Mouse (Mus musculus): ENCODE measurements around the gene Ifna15. TPM values are rescaled to one million over a fixed set of nuclear protein-coding genes. Genes with fewer than 3 reads are reported as not detected.

Gene Ifna15
- not detected in 2 replicates for polyA plus RNA-seq (2015; fragmentation: Nextera tagmentation; extraction: Ambion mirVana)

GRCm38 (mm10) chr4:88558145-88558544, at the start of gene Ifna15:
TSS of gene Ifna15 (minus strand) at chr4:88558245.

GRCm38 (mm10) chr4:88603276-88603675, 45.2 kb upstream of the Ifna15 start, which contains the start of gene Ifna12:
TSS of gene Ifna12 (minus strand) at chr4:88603376.

GRCm38 (mm10) chr4:88592285-88592684, 34.2 kb upstream of the Ifna15 start, which contains the start of gene Ifna9:
TSS of gene Ifna9 (minus strand) at chr4:88592385.

GRCm38 (mm10) chr4:88571698-88572097, 13.7 kb upstream of the Ifna15 start, which contains the start of gene Ifna14:
TSS of gene Ifna14 (minus strand) at chr4:88571798.

DNA sequence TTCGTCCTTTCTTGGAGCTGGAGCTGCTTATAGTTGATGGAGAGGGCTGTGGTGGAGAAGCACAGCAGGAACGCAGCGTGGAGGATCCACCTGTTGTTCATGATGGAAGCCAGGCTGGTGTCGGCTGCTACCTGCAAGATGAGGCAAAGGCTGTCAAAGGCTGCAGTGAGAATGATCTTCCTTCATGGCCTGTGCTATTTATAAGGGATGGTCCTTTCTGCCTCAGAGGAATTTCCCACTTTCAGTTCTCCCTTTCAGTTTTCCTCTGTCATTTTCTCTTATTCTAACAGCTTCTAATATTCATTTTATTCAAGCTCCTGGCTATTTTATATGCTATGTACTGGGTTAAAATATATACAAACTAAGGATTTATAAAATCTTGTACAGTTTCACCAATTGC, 35.4 kb downstream of the Ifna15 start, which contains the start of gene Ifnb1:
Gene Ifnb1, minus strand, starts transcription at position 101 of the 400 bp plus-strand sequence.

Other genes starting within 250 kb of the Ifna15 start
- 12.3 and 18.5 TPM in 2 replicates for gene Hacd4, start 119.3 kb downstream of the Ifna15 start, polyA plus RNA-seq (2015; fragmentation: Nextera tagmentation; extraction: Ambion mirVana)
- not detected in 2 replicates for gene Ifnb1, start 35.5 kb downstream of the Ifna15 start, polyA plus RNA-seq (2015; fragmentation: Nextera tagmentation; extraction: Ambion mirVana)
- not detected in 2 replicates for gene Ifna14, start 13.6 kb upstream of the Ifna15 start, polyA plus RNA-seq (2015; fragmentation: Nextera tagmentation; extraction: Ambion mirVana)
- gene Ifna9, start 34.1 kb upstream of the Ifna15 start, polyA plus RNA-seq (2015; fragmentation: Nextera tagmentation; extraction: Ambion mirVana): not detected in 2 replicates
- gene Ifna12, start 45.1 kb upstream of the Ifna15 start, polyA plus RNA-seq (2015; fragmentation: Nextera tagmentation; extraction: Ambion mirVana): not detected in 2 replicates
- gene C87499, start 76.2 kb upstream of the Ifna15 start, polyA plus RNA-seq (2015; fragmentation: Nextera tagmentation; extraction: Ambion mirVana): not detected in 2 replicates
- not detected in 2 replicates for gene Ifna13, start 86.2 kb upstream of the Ifna15 start, polyA plus RNA-seq (2015; fragmentation: Nextera tagmentation; extraction: Ambion mirVana)
- gene Ifna16, start 118.7 kb upstream of the Ifna15 start, polyA plus RNA-seq (2015; fragmentation: Nextera tagmentation; extraction: Ambion mirVana): not detected in 2 replicates
- not detected in 2 replicates for gene Ifna2, start 125.7 kb upstream of the Ifna15 start, polyA plus RNA-seq (2015; fragmentation: Nextera tagmentation; extraction: Ambion mirVana)
- not detected in 2 replicates for gene Ifnab, start 133.1 kb upstream of the Ifna15 start, polyA plus RNA-seq (2015; fragmentation: Nextera tagmentation; extraction: Ambion mirVana)
- 0.17 and 0.38 TPM in 2 replicates for gene Gm26566, start 163.6 kb upstream of the Ifna15 start, polyA plus RNA-seq (2015; fragmentation: Nextera tagmentation; extraction: Ambion mirVana)
- gene Klhl9, start 164.2 kb upstream of the Ifna15 start, polyA plus RNA-seq (2015; fragmentation: Nextera tagmentation; extraction: Ambion mirVana): 23.7 and 28.8 TPM in 2 replicates
- not detected in 2 replicates for gene Gm13271, start 196.6 kb upstream of the Ifna15 start, polyA plus RNA-seq (2015; fragmentation: Nextera tagmentation; extraction: Ambion mirVana)
- gene Gm13283, start 201.9 kb upstream of the Ifna15 start, polyA plus RNA-seq (2015; fragmentation: Nextera tagmentation; extraction: Ambion mirVana): 0.17 and 0.19 TPM in 2 replicates
- not detected in 2 replicates for gene Gm13290, start 215.6 kb upstream of the Ifna15 start, polyA plus RNA-seq (2015; fragmentation: Nextera tagmentation; extraction: Ambion mirVana)
- gene Gm13289, start 218.7 kb upstream of the Ifna15 start, polyA plus RNA-seq (2015; fragmentation: Nextera tagmentation; extraction: Ambion mirVana): not detected in 2 replicates
- not detected in 2 replicates for gene Gm13272, start 221.6 kb upstream of the Ifna15 start, polyA plus RNA-seq (2015; fragmentation: Nextera tagmentation; extraction: Ambion mirVana)
- 0.33 TPM in 1 of 2 replicates, not detected in the other for gene Ifnz, start 223.9 kb upstream of the Ifna15 start, polyA plus RNA-seq (2015; fragmentation: Nextera tagmentation; extraction: Ambion mirVana)
- not detected in 2 replicates for gene Gm13276, start 227.5 kb upstream of the Ifna15 start, polyA plus RNA-seq (2015; fragmentation: Nextera tagmentation; extraction: Ambion mirVana)
- not detected in 2 replicates for gene Gm13277, start 230.4 kb upstream of the Ifna15 start, polyA plus RNA-seq (2015; fragmentation: Nextera tagmentation; extraction: Ambion mirVana)
- gene Gm13278, start 233.3 kb upstream of the Ifna15 start, polyA plus RNA-seq (2015; fragmentation: Nextera tagmentation; extraction: Ambion mirVana): not detected in 2 replicates
- not detected in 2 replicates for gene Gm13275, start 236.2 kb upstream of the Ifna15 start, polyA plus RNA-seq (2015; fragmentation: Nextera tagmentation; extraction: Ambion mirVana)
- not detected in 2 replicates for gene Gm13279, start 239.2 kb upstream of the Ifna15 start, polyA plus RNA-seq (2015; fragmentation: Nextera tagmentation; extraction: Ambion mirVana)
- gene Gm13285, start 241.4 kb upstream of the Ifna15 start, polyA plus RNA-seq (2015; fragmentation: Nextera tagmentation; extraction: Ambion mirVana): 0.79 TPM in 1 of 2 replicates, not detected in the other
- gene Gm13287, start 245.0 kb upstream of the Ifna15 start, polyA plus RNA-seq (2015; fragmentation: Nextera tagmentation; extraction: Ambion mirVana): not detected in 2 replicates
- not detected in 2 replicates for gene Gm13288, start 247.3 kb upstream of the Ifna15 start, polyA plus RNA-seq (2015; fragmentation: Nextera tagmentation; extraction: Ambion mirVana)